Mouse (Mus musculus): Measurements from ENCODE around the gene Fam178b. TPM values are rescaled to one million over a fixed set of nuclear protein-coding genes. Genes with fewer than 3 reads are reported as not detected.
"Not testable (repeated sequence)": the region's sequence is repeated elsewhere in the genome, so short reads cannot be mapped to it uniquely, and the experiment has no call there.

Gene Fam178b
- polyA plus RNA-seq, 1 experiment = 0.29 TPM

DNA sequence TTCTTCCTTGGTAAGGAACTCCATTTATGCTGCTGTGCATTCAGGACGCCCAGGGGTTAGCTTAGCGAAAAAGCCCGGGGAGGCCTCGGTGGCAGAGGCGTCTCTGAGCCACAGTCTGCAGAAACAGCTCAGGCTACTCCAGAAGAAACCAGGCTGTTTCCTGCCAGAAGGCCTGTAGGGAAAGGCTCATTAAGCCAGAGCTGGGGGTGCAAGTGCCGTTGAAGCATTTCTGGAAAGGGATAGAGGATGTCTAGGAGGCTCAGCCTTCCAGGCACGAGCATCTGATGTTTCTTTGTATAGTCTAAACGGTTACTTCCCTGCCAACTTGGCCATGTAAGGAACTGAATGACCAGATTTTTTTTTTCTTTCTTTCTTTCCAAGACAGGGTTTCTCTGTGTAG lies 54.4 kb downstream of the Fam178b start:
- H3K36me3 ChIP-seq (ENCODE audit: control insufficient read depth, insufficient read depth, low read length) = no peaks in the 10 kb centered on the region
- no peak overlapping the region for H3K4me3 ChIP-seq (ENCODE audit: low read depth, low read length)
- H3K27me3 ChIP-seq (ENCODE audit: control insufficient read depth, insufficient read depth, low read length) = no peaks in the 10 kb centered on the region
- WGBS = 64% methylated on average over 8 of the region's 8 CpGs
- no peak for TF ChIP-seq POLR2A (IDR thresholded peaks at IDR 0.05; ENCODE audit: low read depth, low read length)
- TF ChIP-seq CTCF (IDR thresholded peaks at IDR 0.05; ENCODE audit: extremely low read depth, insufficient read length, insufficient replicate concordance, low read depth, low read length) = no peak
- H3K4me1 ChIP-seq (ENCODE audit: control insufficient read depth, insufficient read depth, insufficient read length, low read length) = no peaks in the 10 kb centered on the region
- H3K27ac ChIP-seq (ENCODE audit: insufficient read depth, low read depth, low read length) = no peak overlapping the region

DNA sequence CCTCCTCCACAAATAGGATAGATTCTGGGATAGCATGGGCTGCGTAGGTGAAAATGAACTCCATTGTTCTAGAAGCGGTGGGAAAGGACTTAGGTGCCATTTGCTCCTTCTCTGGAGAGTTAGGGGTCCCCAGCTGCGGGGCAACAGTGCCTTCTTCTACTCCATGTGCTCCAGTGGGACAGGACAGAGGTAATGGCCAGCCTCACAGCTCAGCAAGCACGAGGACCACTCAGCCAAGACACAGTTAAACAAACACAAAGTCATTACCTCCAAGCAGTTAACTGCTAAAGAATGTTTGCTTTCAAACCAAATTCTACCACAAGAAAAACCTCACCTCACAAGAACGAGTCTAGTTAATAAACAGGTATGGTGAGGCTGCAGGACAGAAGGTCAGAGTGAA lies 57.5 kb downstream of the Fam178b start:
- TF ChIP-seq POLR2A (IDR thresholded peaks at IDR 0.05; ENCODE audit: low read depth, low read length) (no peak), CTCF (IDR thresholded peaks at IDR 0.05; ENCODE audit: extremely low read depth, insufficient read length, insufficient replicate concordance, low read depth, low read length) (no peak)
- no peaks in the 10 kb centered on the region for H3K4me1 ChIP-seq (ENCODE audit: control insufficient read depth, insufficient read depth, insufficient read length, low read length)
- 62% methylated on average over 5 of the region's 5 CpGs for WGBS
- no peaks in the 10 kb centered on the region for H3K36me3 ChIP-seq (ENCODE audit: control insufficient read depth, insufficient read depth, low read length)
- H3K27me3 ChIP-seq (ENCODE audit: control insufficient read depth, insufficient read depth, low read length) = no peaks in the 10 kb centered on the region
- no peak overlapping the region for H3K4me3 ChIP-seq (ENCODE audit: low read depth, low read length)
- H3K27ac ChIP-seq (ENCODE audit: insufficient read depth, low read depth, low read length) = no peak overlapping the region

DNA sequence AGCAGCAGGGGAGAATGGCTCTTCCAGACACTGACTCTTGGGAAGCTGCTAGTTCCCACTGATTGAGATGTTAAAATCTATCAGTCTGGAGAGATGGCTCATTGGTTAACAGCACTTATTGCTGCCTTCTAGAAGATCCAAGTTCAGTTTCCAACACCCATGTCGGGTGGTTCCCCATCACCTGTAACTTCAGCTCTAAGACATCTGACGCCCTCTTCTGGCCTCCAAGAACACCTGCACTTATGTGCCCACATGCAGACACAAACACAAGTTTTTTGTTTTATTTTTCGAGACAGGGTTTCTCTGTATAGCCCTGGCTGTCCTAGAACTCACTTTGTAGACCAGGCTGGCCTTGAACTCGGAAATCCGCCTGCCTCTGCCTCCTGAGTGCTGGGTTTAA lies 67.0 kb downstream of the Fam178b start:
- peak; percentile 20; the same call in 1 of the 2 replicates for TF ChIP-seq CTCF (IDR thresholded peaks at IDR 0.05; ENCODE audit: extremely low read depth, insufficient read length, insufficient replicate concordance, low read depth, low read length)
- not testable (repeated sequence) for H3K4me1 ChIP-seq (ENCODE audit: control insufficient read depth, insufficient read depth, insufficient read length, low read length); H3K27me3 ChIP-seq (ENCODE audit: control insufficient read depth, insufficient read depth, low read length); H3K4me3 ChIP-seq (ENCODE audit: low read depth, low read length); H3K27ac ChIP-seq (ENCODE audit: insufficient read depth, low read depth, low read length); H3K36me3 ChIP-seq (ENCODE audit: control insufficient read depth, insufficient read depth, low read length)
- WGBS = 85% methylated on average over 5 of the region's 5 CpGs

DNA sequence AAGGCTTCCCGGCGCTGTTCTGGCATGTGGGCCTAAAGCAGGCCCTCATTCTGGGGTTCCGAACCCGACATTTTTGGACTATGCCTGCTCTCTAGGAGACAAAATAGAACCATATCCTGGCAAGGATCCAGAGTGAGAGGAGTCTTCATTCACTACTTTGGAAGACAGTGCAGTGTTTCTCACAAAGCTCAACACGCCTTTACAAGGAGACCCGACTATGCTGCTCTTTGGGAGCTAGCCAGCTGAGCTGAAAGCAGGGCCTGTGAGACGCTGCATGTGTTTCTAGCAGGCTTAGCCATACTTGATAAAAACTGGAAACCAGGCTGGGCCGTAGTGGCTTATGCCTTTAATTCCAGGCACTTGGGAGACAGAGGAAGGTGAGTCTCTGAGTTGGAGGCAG lies 67.8 kb downstream of the Fam178b start:
- TF ChIP-seq CTCF (IDR thresholded peaks at IDR 0.05; ENCODE audit: extremely low read depth, insufficient read length, insufficient replicate concordance, low read depth, low read length) = no peak
- no peak for TF ChIP-seq POLR2A (IDR thresholded peaks at IDR 0.05; ENCODE audit: low read depth, low read length)
- Histone ChIP-seq H3K36me3 (ENCODE audit: control insufficient read depth, insufficient read depth, low read length) (no peaks in the 10 kb centered on the region), H3K27me3 (ENCODE audit: control insufficient read depth, insufficient read depth, low read length) (no peaks in the 10 kb centered on the region), H3K4me1 (ENCODE audit: control insufficient read depth, insufficient read depth, insufficient read length, low read length) (peaks cover 2% of the 10 kb centered on the region), H3K27ac (ENCODE audit: insufficient read depth, low read depth, low read length) (no peak overlapping the region), H3K4me3 (ENCODE audit: low read depth, low read length) (no peak overlapping the region)
- WGBS = 89% methylated on average over 8 of the region's 8 CpGs

DNA sequence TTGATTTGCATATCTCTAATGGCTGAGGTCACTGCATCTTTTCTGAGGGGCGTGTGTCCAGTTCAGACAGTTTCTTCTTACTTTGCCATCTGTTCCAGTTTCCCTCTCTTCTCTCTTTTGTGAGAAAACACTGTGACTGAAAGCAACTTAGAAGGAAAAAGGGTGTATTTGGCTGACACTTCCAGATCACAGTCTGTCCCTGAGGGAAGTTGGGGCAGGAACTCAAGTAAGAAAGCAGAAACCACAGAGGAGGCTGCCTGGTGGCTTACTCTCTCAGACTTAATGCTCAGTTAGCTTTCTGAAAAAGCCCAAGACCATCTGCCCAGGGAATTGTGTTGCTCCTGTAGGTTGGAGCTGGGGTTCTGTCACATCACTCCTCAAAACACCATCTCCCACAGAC lies 68.4 kb downstream of the Fam178b start:
- WGBS = 88% methylated on average over 1 of the region's 1 CpGs
- no peak for TF ChIP-seq POLR2A (IDR thresholded peaks at IDR 0.05; ENCODE audit: low read depth, low read length)
- TF ChIP-seq CTCF (IDR thresholded peaks at IDR 0.05; ENCODE audit: extremely low read depth, insufficient read length, insufficient replicate concordance, low read depth, low read length) = no peak

DNA sequence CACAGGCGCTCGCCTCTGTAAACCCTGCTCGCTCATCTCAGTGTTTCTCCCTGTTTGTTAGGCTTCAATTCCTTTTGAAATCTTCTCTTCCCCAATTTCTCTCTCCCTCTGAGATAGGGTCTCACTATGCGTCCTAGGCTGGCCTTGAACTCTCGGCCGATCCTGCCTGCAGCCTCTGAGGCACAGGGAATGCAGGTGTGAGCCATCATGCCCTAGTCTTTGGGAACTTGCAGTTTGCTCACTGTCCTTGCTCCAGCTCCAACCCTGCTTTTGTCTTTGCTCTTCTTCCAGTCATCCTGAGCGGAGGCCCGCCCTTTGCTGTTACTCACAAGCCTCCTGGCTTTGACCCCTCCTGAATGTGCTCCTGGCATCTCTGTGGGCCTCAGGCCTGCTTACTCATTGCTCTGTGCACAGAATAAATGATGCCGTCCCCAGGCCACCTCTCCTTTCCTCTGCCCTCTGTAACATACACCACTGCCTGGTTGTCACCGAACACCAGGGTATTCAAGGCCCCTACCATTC lies 69.5 kb downstream of the Fam178b start:
- H3K4me1 ChIP-seq (ENCODE audit: control insufficient read depth, insufficient read depth, insufficient read length, low read length) = peaks cover 2% of the 10 kb centered on the region
- TF ChIP-seq POLR2A (IDR thresholded peaks at IDR 0.05; ENCODE audit: low read depth, low read length) (no peak), CTCF (IDR thresholded peaks at IDR 0.05; ENCODE audit: extremely low read depth, insufficient read length, insufficient replicate concordance, low read depth, low read length) (no peak)
- 96% methylated on average over 10 of the region's 10 CpGs for WGBS
- no peak overlapping the region for H3K27ac ChIP-seq (ENCODE audit: insufficient read depth, low read depth, low read length)
- H3K36me3 ChIP-seq (ENCODE audit: control insufficient read depth, insufficient read depth, low read length) = no peaks in the 10 kb centered on the region
- no peaks in the 10 kb centered on the region for H3K27me3 ChIP-seq (ENCODE audit: control insufficient read depth, insufficient read depth, low read length)
- no peak overlapping the region for H3K4me3 ChIP-seq (ENCODE audit: low read depth, low read length)

More for the DNA sequence above, 68.4 kb downstream of the Fam178b start:
- no peak overlapping the region for H3K27ac ChIP-seq (ENCODE audit: insufficient read depth, low read depth, low read length)
- no peak overlapping the region for H3K4me3 ChIP-seq (ENCODE audit: low read depth, low read length)
- no peaks in the 10 kb centered on the region for H3K36me3 ChIP-seq (ENCODE audit: control insufficient read depth, insufficient read depth, low read length)
- no peaks in the 10 kb centered on the region for H3K27me3 ChIP-seq (ENCODE audit: control insufficient read depth, insufficient read depth, low read length)
- H3K4me1 ChIP-seq (ENCODE audit: control insufficient read depth, insufficient read depth, insufficient read length, low read length) = peaks cover 2% of the 10 kb centered on the region

DNA sequence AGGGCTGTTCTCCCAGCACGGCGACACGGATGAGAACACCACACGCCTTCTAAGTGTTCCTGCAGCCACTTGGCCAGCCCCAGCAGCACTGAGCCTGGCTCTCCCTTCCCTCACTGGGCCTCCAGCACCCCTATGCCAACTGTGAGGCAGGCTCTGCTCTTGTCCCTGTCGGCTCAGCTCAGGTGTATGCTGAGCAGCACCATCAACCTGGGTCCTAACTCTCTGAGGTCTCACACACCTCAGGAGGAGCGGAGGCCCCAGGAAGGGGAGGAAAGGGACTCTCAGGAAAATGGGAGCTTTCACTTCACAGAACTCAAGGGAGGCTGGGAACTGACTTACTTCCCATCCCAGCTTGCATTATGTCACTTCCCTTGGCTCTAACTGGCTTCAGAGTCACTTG lies 70.6 kb downstream of the Fam178b start:
- Histone ChIP-seq H3K4me3 (ENCODE audit: low read depth, low read length) (no peak overlapping the region), H3K27ac (ENCODE audit: insufficient read depth, low read depth, low read length) (no peak overlapping the region), H3K36me3 (ENCODE audit: control insufficient read depth, insufficient read depth, low read length) (no peaks in the 10 kb centered on the region), H3K4me1 (ENCODE audit: control insufficient read depth, insufficient read depth, insufficient read length, low read length) (peaks cover 2% of the 10 kb centered on the region), H3K27me3 (ENCODE audit: control insufficient read depth, insufficient read depth, low read length) (no peaks in the 10 kb centered on the region)
- no peak for TF ChIP-seq POLR2A (IDR thresholded peaks at IDR 0.05; ENCODE audit: low read depth, low read length)
- WGBS = 82% methylated on average over 6 of the region's 6 CpGs
